Mouse (Mus musculus): ENCODE results near the gene Ppp1r27. TPM values are rescaled to one million over a fixed set of nuclear protein-coding genes. Genes with fewer than 3 reads are reported as not detected.
"Not testable (repeated sequence)": the region's sequence is repeated elsewhere in the genome, so short reads cannot be mapped to it uniquely, and the experiment has no call there.

Gene Ppp1r27
- 0.20 and 1.2 TPM in 2 replicates for polyA plus RNA-seq (2015; fragmentation: Nextera tagmentation; extraction: Ambion mirVana)

GRCm38 (mm10) chr11:120550810-120551440 is at the start of gene Ppp1r27:
TSS of gene Ppp1r27 (minus strand) at chr11:120551132.
- no peak for ATAC-seq (ENCODE audit: low read depth)
- Histone ChIP-seq H3K36me3 (ENCODE audit: control insufficient read depth, insufficient read depth) (no peaks in the 10 kb centered on the region), H3K9ac (ENCODE audit: low read depth, low read length) (peak within 1 kb of the TSS; percentile 93), H3K9me3 (replicated peaks; ENCODE audit: control insufficient read depth, low read length) (no peaks in the 10 kb centered on the region), H3K4me1 (ENCODE audit: control insufficient read depth, low read depth, low read length) (peaks cover 27% of the 10 kb centered on the region), H3K27me3 (ENCODE audit: control insufficient read depth, insufficient read depth, low read depth, low read length) (no peaks in the 10 kb centered on the region), H3K27ac (ENCODE audit: low read length) (no peak within 1 kb of the TSS), H3K4me2 (ENCODE audit: low read depth, low read length) (peak within 1 kb of the TSS; percentile 93), H3K4me3 (ENCODE audit: low read depth, low read length) (peak within 1 kb of the TSS; percentile 78)
- 89% methylated on average over 28 of the region's 28 CpGs for WGBS (ENCODE audit: insufficient replicate concordance)

GRCm38 (mm10) chr11:120600716-120601115 is 49.8 kb upstream of the Ppp1r27 start:
- no peaks in the 10 kb centered on the region for H3K27me3 ChIP-seq (ENCODE audit: control insufficient read depth, insufficient read depth, low read depth, low read length)
- no peak overlapping the region for H3K4me2 ChIP-seq (ENCODE audit: low read depth, low read length)
- WGBS (ENCODE audit: insufficient replicate concordance) = 78% methylated on average over 3 of the region's 3 CpGs
- ATAC-seq (ENCODE audit: low read depth) = no peak
- peaks cover 11% of the 10 kb centered on the region for H3K36me3 ChIP-seq (ENCODE audit: control insufficient read depth, insufficient read depth)
- no peak overlapping the region for H3K27ac ChIP-seq (ENCODE audit: low read length)
- no peaks in the 10 kb centered on the region for H3K9me3 ChIP-seq (replicated peaks; ENCODE audit: control insufficient read depth, low read length)
- H3K9ac ChIP-seq (ENCODE audit: low read depth, low read length) = no peak overlapping the region
- H3K4me1 ChIP-seq (ENCODE audit: control insufficient read depth, low read depth, low read length) = peaks cover 45% of the 10 kb centered on the region
- no peak overlapping the region for H3K4me3 ChIP-seq (ENCODE audit: low read depth, low read length)

GRCm38 (mm10) chr11:120598990-120599549 is 48.1 kb upstream of the Ppp1r27 start:
- Histone ChIP-seq H3K4me3 (ENCODE audit: low read depth, low read length) (peak overlapping the region; percentile 92), H3K9me3 (replicated peaks; ENCODE audit: control insufficient read depth, low read length) (no peaks in the 10 kb centered on the region), H3K9ac (ENCODE audit: low read depth, low read length) (peak overlapping the region; percentile 80), H3K36me3 (ENCODE audit: control insufficient read depth, insufficient read depth) (peaks cover 25% of the 10 kb centered on the region), H3K4me2 (ENCODE audit: low read depth, low read length) (peak overlapping the region; percentile 96), H3K27me3 (ENCODE audit: control insufficient read depth, insufficient read depth, low read depth, low read length) (no peaks in the 10 kb centered on the region), H3K27ac (ENCODE audit: low read length) (peak overlapping the region; percentile 95), H3K4me1 (ENCODE audit: control insufficient read depth, low read depth, low read length) (peaks cover 44% of the 10 kb centered on the region)
- ATAC-seq (ENCODE audit: low read depth) = no peak
- WGBS (ENCODE audit: insufficient replicate concordance) = 46% methylated on average over 17 of the region's 17 CpGs

GRCm38 (mm10) chr11:120598283-120598989 is 47.5 kb upstream of the Ppp1r27 start, which contains the start of the genes Alyref and Anapc11:
TSS of gene Alyref (minus strand) at chr11:120598365.
TSS of gene Anapc11 (plus strand) at chr11:120598421.
- peaks cover 38% of the 10 kb centered on the region for H3K4me1 ChIP-seq (ENCODE audit: control insufficient read depth, low read depth, low read length)
- peak within 1 kb of the TSS; percentile 96 for H3K4me2 ChIP-seq (ENCODE audit: low read depth, low read length)
- H3K4me3 ChIP-seq (ENCODE audit: low read depth, low read length) = peak within 1 kb of the TSS; percentile 92
- H3K9me3 ChIP-seq (replicated peaks; ENCODE audit: control insufficient read depth, low read length) = no peaks in the 10 kb centered on the region
- peak within 1 kb of the TSS; percentile 97 for H3K9ac ChIP-seq (ENCODE audit: low read depth, low read length)
- under 1% methylated on average over 87 of the region's 88 CpGs for WGBS (ENCODE audit: insufficient replicate concordance)
- ATAC-seq (ENCODE audit: low read depth) = peak; percentile 97
- H3K27me3 ChIP-seq (ENCODE audit: control insufficient read depth, insufficient read depth, low read depth, low read length) = no peaks in the 10 kb centered on the region
- H3K36me3 ChIP-seq (ENCODE audit: control insufficient read depth, insufficient read depth) = peaks cover 31% of the 10 kb centered on the region
- peak within 1 kb of the TSS; percentile 95 for H3K27ac ChIP-seq (ENCODE audit: low read length)

DNA sequence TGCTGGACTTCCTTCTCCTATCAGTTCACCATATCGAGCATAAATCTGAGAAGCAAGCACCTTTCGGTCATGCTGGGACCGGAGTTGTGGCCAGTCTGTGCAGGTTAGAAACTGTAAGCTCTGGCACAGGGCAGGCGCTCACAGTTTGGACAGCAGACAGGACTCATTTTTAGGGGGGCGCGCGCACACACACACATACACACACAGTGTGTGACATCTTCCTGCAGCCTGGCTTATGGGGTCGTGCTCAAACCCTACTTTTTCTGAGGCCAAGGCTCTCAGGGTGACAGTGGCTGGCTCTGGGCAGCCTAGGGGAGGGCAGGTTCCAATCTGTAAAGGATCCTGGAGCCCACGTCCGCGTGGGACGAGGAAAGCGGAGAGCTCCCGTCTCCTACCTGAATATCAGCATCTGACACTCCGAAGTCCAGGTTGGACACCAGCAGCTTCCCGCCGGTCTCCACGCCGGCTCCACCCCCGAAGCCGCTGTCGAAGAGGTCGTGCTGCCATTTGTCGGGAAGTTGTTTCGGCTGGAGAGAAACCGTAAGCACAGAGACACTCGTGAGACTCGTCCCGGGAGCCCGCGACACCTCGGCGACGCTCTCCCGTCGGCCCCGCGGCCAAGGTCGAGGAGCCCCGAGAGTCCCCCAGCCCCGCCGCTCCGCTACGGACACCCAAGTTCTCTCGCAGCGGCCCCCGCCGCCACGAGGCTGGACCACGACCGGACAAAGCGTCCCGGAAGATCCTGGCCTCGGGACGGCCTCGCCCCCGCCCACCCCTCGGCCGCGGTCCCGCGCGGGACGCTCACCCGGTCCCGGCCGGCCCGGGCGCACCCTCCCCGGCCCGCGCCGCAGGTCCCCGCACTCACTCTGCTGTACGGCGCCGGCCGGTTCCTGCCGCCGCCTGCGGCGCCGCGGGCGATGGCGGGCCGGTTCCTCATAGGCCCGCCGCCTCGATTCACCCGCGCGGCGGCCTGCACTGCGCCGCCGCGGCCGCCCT is 46.6 kb upstream of the Ppp1r27 start:
- ATAC-seq (ENCODE audit: low read depth) = peak; percentile 18
- H3K9ac ChIP-seq (ENCODE audit: low read depth, low read length) = peak overlapping the region; percentile 97
- H3K36me3 ChIP-seq (ENCODE audit: control insufficient read depth, insufficient read depth) = peaks cover 40% of the 10 kb centered on the region
- peaks cover 29% of the 10 kb centered on the region for H3K4me1 ChIP-seq (ENCODE audit: control insufficient read depth, low read depth, low read length)
- no peaks in the 10 kb centered on the region for H3K9me3 ChIP-seq (replicated peaks; ENCODE audit: control insufficient read depth, low read length)
- no peaks in the 10 kb centered on the region for H3K27me3 ChIP-seq (ENCODE audit: control insufficient read depth, insufficient read depth, low read depth, low read length)
- H3K27ac ChIP-seq (ENCODE audit: low read length) = peak overlapping the region; percentile 95
- WGBS (ENCODE audit: insufficient replicate concordance) = 2% methylated on average over 84 of the region's 99 CpGs
- peak overlapping the region; percentile 96 for H3K4me2 ChIP-seq (ENCODE audit: low read depth, low read length)
- peak overlapping the region; percentile 92 for H3K4me3 ChIP-seq (ENCODE audit: low read depth, low read length)

DNA sequence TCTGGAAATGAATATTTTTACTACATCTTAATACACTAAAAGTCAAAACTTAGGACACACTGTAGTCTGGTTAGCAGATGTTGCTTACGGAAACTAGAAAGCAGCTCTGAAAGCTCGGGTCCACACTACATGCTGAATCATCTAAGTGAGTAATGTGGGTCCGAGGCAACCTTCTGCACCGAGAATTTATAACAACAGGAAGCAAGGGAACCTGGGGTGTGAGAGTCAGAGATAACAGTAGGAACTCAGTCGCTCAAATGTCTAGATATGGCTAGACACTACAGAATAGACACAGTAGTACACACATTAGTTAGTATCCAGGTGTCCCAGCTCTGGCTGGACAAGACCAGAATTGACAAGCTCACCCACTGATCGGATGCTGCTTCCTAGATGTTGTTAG is 37.6 kb upstream of the Ppp1r27 start:
- H3K9me3 ChIP-seq (replicated peaks; ENCODE audit: control insufficient read depth, low read length) = no peaks in the 10 kb centered on the region
- no peak overlapping the region for H3K4me2 ChIP-seq (ENCODE audit: low read depth, low read length)
- no peak overlapping the region for H3K4me3 ChIP-seq (ENCODE audit: low read depth, low read length)
- 29% methylated on average over 6 of the region's 6 CpGs for WGBS (ENCODE audit: insufficient replicate concordance)
- no peak overlapping the region for H3K27ac ChIP-seq (ENCODE audit: low read length)
- peaks cover 3% of the 10 kb centered on the region; the same call in 1 of the 2 replicates for H3K4me1 ChIP-seq (ENCODE audit: control insufficient read depth, low read depth, low read length)
- no peak overlapping the region for H3K9ac ChIP-seq (ENCODE audit: low read depth, low read length)
- peaks cover 74% of the 10 kb centered on the region for H3K36me3 ChIP-seq (ENCODE audit: control insufficient read depth, insufficient read depth)
- no peaks in the 10 kb centered on the region for H3K27me3 ChIP-seq (ENCODE audit: control insufficient read depth, insufficient read depth, low read depth, low read length)
- ATAC-seq (ENCODE audit: low read depth) = no peak

DNA sequence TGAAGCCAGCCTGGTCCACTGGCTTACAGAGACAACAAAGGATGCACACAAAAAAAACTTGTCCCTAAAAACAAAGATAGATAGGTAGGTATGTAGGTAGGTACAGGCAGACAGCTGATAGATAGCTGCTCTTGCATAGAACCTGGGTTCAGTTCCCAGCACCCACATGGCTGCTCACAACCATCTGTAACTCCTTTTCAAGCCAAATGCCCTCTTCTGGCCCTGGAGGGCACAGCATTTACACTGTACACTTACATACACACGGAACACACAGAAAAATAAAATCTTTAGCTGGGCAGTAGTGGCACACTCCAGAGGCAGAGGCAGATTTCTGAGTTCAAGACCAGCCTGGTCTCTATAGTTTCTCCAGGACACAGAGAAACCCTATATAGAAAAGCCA is 33.0 kb upstream of the Ppp1r27 start:
- Histone ChIP-seq H3K27me3 (ENCODE audit: control insufficient read depth, insufficient read depth, low read depth, low read length) (no peaks in the 10 kb centered on the region), H3K9me3 (replicated peaks; ENCODE audit: control insufficient read depth, low read length) (no peaks in the 10 kb centered on the region), H3K27ac (ENCODE audit: low read length) (no peak overlapping the region), H3K4me3 (ENCODE audit: low read depth, low read length) (no peak overlapping the region), H3K36me3 (ENCODE audit: control insufficient read depth, insufficient read depth) (peaks cover 45% of the 10 kb centered on the region), H3K4me2 (ENCODE audit: low read depth, low read length) (no peak overlapping the region), H3K9ac (ENCODE audit: low read depth, low read length) (no peak overlapping the region), H3K4me1 (ENCODE audit: control insufficient read depth, low read depth, low read length) (peaks cover 32% of the 10 kb centered on the region)
- ATAC-seq (ENCODE audit: low read depth) = no peak
- WGBS (ENCODE audit: insufficient replicate concordance) = 84% methylated on average over 1 of the region's 1 CpGs

DNA sequence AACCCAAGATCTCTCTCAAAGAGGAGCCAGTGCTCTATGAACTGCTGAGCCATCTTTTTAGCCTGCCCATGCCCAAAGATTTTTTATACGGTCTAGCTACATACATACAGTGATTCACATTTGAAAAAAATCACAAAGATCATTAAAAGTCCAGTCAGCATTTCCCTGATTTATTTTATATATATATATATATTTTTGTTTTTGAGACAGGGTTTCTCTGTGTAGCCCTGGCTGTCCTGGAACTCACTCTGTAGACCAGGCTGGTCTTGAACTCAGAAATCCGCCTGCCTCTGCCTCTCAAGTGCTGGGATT is 32.0 kb upstream of the Ppp1r27 start:
- H3K36me3 ChIP-seq (ENCODE audit: control insufficient read depth, insufficient read depth) = peaks cover 48% of the 10 kb centered on the region
- not testable (repeated sequence) for H3K4me2 ChIP-seq (ENCODE audit: low read depth, low read length); H3K9ac ChIP-seq (ENCODE audit: low read depth, low read length); ATAC-seq (ENCODE audit: low read depth); H3K9me3 ChIP-seq (replicated peaks; ENCODE audit: control insufficient read depth, low read length); H3K27me3 ChIP-seq (ENCODE audit: control insufficient read depth, insufficient read depth, low read depth, low read length); H3K27ac ChIP-seq (ENCODE audit: low read length); H3K4me3 ChIP-seq (ENCODE audit: low read depth, low read length)
- H3K4me1 ChIP-seq (ENCODE audit: control insufficient read depth, low read depth, low read length) = peaks cover 39% of the 10 kb centered on the region
- 88% methylated on average over 2 of the region's 2 CpGs for WGBS (ENCODE audit: insufficient replicate concordance)

All from liver, embryonic 16.5 days (tissue).